Mouse (Mus musculus) gastrocnemius, adult 2 months (tissue): Measurements from ENCODE around the gene Wdr26. TPM values are rescaled to one million over a fixed set of nuclear protein-coding genes. Genes with fewer than 3 reads are reported as not detected.
A peak's percentile ranks its signal among the peaks of the same experiment; 100 is the strongest.

ENCODE experiments used
- DNase-seq: peaks from one replicate; pipeline ENCODE4 v3.0.0; 2022
- H3K27ac ChIP-seq: fragments of 200-600 bp; 2 replicates; pipeline ENCODE4 v1.8.1; 2022; ENCODE audit warnings: mild to moderate bottlenecking
- H3K4me3 ChIP-seq: fragments of 200-600 bp; 2 replicates; pipeline ENCODE4 v1.8.1; 2022; ENCODE audit warnings: mild to moderate bottlenecking, moderate library complexity
- CTCF ChIP-seq: fragments of 200-600 bp; IDR thresholded peaks from 2 replicates; pipeline ENCODE4 v1.8.1; 2022; ENCODE audit warnings: antibody characterized with exemption, mild to moderate bottlenecking, moderate library complexity
- intact Hi-C: fragments of 180-260 bp; cut with DNase I; formaldehyde crosslinking; loops from one replicate; pipeline ENCODE4 v1.15.1; 2025
- total RNA-seq, 2 experiments: library from RNA; stranded (reverse); gene quantifications; 2 replicates each; pipeline ENCODE4 v1.2.3; 2021

Wdr26 gene
- total RNA-seq, 2 experiments from 2014 or later: 99.7 to 104 TPM

DNA sequence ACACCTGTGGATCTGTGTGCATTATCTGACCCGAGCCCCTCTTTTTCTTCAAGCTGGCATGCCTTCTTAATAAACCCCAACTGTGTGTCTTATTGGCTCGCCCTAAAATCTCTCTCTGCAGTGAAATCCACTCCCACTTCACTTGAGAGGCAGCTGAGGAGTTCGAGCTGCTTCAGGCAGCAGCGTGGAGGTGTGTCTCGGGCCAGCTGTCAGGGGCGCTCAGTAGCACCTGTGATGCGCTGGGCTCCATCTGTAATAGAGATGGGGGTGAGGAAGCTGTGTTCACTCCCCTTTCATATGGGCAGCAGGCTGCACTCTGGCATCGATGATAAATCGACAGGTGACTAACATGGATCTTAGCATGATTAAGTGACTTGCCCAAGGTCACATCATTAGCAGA lies 43.6 kb upstream of the Wdr26 start:
- TF ChIP-seq CTCF: no peak
- intact Hi-C loops: no loop called here
- Histone ChIP-seq H3K4me3 (peak overlapping the region; percentile 81), H3K27ac (peak overlapping the region; percentile 97)
- DNase-seq: no peak

DNA sequence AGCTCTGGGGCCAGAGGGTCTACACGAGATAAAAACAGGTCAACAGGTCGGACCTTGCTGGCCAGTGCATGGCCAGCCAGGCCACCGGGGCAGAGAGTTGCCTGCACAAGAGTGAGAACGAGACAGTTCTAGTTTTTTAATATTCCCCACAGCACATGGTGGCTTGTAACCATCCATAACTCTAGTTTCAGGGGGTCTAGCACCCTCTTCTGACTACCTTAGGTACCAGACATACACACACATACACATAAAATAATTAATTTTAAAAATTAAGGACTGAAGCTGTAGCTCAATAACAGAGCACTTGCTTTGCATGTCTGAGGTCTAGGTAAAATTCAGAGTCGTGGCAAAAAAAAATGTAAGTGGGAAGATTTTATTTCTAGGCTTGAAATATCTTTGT lies 39.8 kb upstream of the Wdr26 start:
- intact Hi-C loops: no loop called here
- H3K27ac ChIP-seq: no peak overlapping the region
- no peak for TF ChIP-seq CTCF

DNA sequence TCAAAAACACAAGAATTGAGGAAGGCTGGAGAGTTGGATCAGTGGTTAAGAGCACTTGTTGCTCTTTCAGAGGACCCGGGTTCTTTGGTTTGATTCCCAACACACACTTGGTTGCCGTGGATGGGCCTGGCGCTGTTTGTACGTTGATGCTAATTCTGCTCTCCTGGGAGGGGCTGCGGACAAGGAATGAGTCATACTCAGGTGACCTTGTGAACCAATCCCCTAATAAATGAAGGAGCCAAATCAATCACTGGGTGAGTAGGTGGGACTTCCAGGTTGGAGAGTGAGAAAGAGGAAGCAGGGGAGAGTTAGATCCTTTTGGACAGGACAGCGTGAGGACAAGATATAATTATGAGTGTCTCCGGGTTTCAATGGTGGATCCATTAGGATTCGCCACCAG lies 39.2 kb upstream of the Wdr26 start:
- no peak overlapping the region for H3K27ac ChIP-seq
- TF ChIP-seq CTCF: no peak
- no peak overlapping the region for H3K4me3 ChIP-seq
- no peak for DNase-seq
- intact Hi-C loops: no loop called here

More for the DNA sequence above, 39.8 kb upstream of the Wdr26 start:
- DNase-seq: no peak
- H3K4me3 ChIP-seq: no peak overlapping the region

DNA sequence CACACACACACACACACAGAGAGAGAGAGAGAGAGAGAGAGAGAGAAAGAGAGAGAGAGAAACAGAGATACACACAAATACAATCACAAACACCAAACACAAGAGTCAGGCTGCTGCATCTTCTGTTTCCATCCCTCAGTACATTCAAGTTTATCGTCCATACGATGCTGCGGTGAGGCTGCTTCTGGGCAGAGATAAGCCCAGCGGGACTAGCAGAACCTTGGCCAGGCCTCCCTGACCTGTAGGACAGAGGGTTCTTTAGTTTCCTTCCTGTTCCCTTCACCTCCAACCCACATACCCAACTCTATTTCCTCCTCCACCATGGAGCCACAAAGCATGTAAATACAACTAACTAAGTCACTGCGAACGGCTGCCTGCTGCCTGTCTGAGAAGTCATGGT lies 37.7 kb upstream of the Wdr26 start:
- TF ChIP-seq CTCF: no peak
- intact Hi-C loops: no loop called here
- DNase-seq: no peak
- Histone ChIP-seq H3K27ac (no peak overlapping the region), H3K4me3 (no peak overlapping the region)

DNA sequence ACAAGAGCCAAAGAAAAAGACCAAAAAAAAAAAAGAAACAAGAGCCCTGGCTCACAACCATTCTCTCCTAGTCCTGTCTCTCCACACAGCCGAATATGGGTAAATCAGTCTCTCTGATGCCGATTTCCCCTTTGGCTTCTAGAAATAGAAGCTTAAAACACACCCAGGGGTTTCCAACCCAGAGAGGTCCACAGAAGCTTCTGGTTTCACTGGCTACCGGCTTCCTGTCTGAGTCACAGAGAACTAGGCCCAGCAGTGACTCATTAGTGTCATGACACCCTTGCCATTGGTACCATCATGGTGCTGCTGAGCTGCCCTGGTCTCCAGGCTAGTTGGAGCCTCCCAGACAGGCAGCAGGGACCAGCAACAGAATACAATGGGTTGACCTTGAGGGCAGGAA lies 35.4 kb upstream of the Wdr26 start:
- no peak for TF ChIP-seq CTCF
- intact Hi-C loops: no loop called here
- no peak overlapping the region for H3K4me3 ChIP-seq
- DNase-seq: peak; percentile 45
- H3K27ac ChIP-seq: peak overlapping the region; percentile 80

DNA sequence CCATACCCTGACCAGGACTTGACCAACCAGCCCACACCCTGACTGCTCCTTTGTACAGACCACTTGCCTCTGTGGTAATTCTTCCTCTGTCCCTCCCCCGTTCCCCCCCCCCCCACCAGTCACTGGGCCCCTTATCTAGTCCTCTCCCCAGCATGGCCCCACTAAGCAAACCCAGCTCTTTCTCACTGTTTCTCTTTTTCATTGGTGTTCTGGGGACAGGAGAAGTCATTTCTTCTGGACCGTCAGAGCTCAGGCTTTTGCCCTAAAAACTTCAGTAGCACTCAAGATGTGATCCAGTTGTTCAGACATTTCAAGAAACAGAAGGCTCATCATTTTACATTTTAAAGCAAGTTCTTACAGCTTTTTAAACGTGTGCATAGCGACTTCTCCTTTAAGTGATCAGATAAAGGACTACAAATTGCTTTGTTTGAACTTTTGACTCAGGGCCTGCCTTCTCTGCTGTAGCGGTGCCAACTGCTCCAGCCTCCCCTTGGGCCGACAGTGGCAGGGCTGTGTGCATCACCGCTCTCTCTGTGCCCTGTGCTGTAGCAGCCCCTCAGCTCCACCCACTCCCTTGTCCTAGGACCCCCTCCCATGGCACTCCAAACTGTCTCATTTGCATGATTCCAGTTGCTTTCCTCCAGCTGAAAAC lies 34.8 kb upstream of the Wdr26 start:
- no peak for TF ChIP-seq CTCF
- peak; percentile 48 for DNase-seq
- Histone ChIP-seq H3K27ac (peak overlapping the region; percentile 80), H3K4me3 (no peak overlapping the region)
- intact Hi-C loops: no loop called here

DNA sequence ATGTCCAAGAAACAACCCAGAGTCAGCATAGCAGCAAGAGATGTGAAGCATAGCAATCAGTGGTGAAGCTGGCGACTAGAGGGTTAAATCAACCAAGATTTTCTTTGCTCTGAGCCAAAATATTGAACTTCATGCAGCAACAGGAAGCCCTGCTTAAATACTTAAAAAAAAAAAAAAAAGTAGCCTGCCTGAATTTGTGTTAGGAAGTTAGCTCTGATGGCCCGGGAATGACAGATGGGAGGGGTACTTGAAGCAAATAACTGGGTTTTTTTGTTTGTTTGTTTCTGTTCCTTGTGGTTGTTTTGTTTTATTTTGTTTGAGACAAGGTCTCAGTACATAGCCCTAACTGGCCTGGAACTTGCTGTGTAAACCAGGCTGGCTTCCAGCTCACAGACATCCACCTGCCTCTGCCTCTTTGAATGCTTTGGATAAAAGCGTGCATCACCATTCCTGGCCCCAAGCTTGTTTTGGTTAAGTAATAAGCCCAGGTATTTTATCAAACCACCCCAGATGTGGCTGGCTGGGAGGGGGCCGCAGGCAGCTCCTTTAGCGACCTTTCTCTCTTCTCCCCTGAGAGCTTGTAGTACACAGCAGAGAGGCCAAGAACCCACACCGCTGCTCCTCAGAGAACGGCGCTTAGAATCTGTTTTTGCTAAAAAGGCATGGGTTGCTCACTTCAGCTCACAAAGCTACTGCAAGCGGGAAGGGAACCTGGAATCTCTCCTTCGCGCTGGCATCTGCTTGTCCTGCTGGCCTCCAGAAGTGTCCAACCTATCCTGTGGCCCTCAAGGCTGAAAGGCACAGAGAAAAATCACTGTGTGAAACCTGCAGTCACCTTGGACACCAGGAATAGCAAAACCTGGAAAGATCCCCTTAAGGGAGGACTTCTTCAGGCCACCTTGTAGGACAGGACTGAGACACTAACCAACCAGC lies 34.0 kb upstream of the Wdr26 start:
- no peak for DNase-seq
- TF ChIP-seq CTCF: no peak
- H3K4me3 ChIP-seq: no peak overlapping the region
- intact Hi-C loops: no loop called here
- H3K27ac ChIP-seq: peak overlapping the region; percentile 80

DNA sequence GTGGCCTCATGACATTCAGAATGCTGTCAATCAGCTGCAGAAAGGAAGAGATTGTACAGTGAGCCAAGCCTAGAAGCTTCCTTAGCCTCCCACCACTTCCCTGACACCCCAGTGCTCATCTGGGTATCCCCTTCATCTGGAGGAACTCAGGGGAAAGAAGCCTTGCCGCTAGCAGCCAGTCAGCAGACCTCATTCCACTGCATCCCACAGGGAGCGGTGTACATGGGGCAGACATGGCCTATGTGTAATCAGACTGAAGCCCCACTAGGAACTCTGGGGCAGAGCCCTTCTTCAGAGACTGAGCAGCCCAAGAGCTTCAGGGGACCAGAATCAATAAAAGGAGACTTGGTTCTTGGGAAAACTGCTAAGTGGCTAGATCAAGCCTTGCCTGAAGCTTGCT lies 33.3 kb upstream of the Wdr26 start:
- no peak for DNase-seq
- Histone ChIP-seq H3K4me3 (no peak overlapping the region), H3K27ac (peak overlapping the region; percentile 80)
- intact Hi-C loops: no loop called here
- TF ChIP-seq CTCF: no peak

DNA sequence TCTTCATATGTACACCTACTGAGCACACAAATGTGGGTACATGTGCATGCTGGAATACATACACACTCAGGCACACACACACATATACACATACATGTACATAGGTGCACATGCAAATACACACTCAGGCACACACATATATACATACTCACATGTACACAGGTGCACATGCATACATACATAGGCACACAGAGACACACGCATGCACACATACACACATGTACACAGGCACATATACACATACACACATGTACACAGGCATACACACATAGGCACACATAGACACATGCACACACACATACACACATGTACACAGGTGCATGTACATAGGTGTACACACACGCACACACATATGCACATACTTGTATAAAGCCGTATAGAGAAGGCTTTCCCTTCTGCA lies 29.4 kb upstream of the Wdr26 start:
- no peak for DNase-seq
- intact Hi-C loops: no loop called here
- TF ChIP-seq CTCF: no peak
- H3K27ac ChIP-seq: no peak overlapping the region
- H3K4me3 ChIP-seq: no peak overlapping the region

DNA sequence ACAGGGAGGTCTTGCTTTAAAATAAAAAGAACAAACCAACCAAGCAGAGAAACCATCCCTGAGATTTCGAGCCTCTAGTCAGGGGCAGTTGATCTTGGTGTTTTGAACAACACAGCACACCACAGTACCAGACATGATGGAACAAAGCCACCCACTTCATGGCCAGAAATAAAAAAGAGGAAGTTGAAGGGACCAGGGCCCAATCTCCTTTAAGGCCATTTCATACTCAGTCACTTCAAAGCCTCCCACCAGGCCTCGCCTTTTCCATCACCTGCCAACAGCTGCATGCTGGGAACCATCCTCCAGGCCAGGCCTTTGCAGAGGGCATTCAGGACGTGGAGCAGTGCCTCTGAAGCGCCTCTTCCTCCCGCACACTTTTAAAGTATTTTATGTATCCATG lies 25.5 kb upstream of the Wdr26 start:
- intact Hi-C loops: no loop called here
- no peak overlapping the region for H3K27ac ChIP-seq
- no peak for TF ChIP-seq CTCF
- H3K4me3 ChIP-seq: no peak overlapping the region
- DNase-seq: no peak

DNA sequence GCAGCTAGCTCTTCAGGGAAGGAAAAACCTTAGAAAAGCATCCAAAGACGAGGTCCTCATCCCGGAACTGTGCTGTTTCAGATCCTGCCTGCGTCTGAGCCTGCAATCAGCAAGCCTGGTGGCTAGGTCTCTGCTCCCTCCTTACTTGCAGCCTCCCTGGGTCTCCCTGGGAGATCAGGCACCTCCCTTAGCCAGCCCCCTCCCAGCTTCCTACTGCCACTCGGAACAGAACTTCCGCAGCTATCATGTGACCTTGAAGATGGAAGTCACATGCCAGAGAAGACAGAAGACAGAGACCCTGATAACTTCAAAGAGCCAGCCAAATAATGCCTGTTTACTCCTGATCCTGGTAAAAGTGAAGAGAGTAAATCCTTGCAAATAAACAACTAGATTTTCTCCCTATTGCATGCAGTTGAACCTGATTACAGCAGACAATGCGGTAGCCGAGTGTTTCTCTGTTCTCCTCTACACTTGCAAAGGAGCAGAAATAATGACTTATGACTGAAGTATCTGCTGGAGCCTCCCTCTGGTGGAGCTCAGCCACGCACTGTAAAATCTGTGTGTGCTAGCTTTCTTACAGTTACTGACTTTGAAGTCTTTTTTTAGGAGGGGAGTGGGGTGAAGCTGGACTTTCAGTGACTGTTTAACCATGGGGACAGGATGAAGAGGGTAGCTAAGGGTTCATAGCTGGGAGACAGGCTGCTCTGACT lies 22.7 kb upstream of the Wdr26 start:
- DNase-seq: peak; percentile 65
- no peak for TF ChIP-seq CTCF
- Histone ChIP-seq H3K27ac (peak overlapping the region; percentile 71), H3K4me3 (peak overlapping the region; percentile 56)
- intact Hi-C loops: loop anchor here (5.0 kb wide), 1 partner anchor 82 kb away; no protein-coding TSS in a partner anchor

DNA sequence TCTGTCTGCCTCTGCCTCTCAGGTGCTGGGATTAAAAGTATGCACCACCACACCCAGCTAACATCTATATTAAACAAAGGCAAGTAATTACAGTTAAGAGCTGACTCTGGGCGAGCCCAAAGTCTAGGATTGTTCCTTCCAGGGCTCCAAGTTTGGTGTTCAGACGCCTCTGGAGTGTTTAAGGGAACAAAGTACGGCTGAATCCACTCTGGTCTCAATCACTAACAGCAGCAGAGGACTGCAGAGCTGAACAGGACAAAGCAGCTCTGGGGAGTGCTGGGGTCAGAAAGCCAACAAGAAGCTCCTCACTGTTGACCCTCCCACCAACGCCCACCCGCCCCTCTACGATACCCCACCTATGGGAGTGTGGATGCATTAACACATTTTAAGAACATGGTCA lies 21.9 kb upstream of the Wdr26 start:
- DNase-seq: no peak
- intact Hi-C loops: loop anchor here (5.0 kb wide), 1 partner anchor 81 kb away; no protein-coding TSS in a partner anchor
- Histone ChIP-seq H3K4me3 (peak overlapping the region; percentile 56), H3K27ac (peak overlapping the region; percentile 71)
- TF ChIP-seq CTCF: no peak
